Mouse (Mus musculus) megakaryocyte, embryonic 14.5 days (primary cell): ENCODE data around the gene Arhgap28.

Source experiments
- FLI1 ChIP-seq: IDR thresholded peaks from 2 replicates; pipeline ENCODE4 v1.6.1; 2012; ENCODE audit warnings: low read length, inconsistent platforms, mixed read lengths
- GATA1 ChIP-seq: IDR thresholded peaks from 3 replicates; pipeline ENCODE4 v1.6.1; 2012; ENCODE audit warnings: mixed read lengths, low read length, inconsistent platforms, borderline replicate concordance

DNA sequence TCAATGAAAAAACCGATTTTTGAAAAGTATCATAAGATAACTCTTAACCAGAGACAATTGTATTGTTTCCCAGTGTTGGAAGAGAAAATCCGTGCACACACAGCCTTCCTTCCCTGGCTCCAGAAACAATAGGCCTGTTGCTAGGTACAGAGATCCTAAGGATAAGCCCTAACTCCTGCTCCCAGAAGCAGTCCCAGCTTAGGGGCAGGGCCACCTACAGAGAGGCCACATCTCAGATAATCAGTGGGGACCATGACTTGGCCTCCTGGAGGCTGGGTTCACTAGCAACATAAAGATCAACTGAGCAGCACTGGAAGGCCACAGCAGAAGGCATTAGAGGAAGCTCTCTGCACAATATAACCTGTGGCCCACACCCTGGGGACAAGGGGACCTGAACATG, 27.5 kb downstream of the Arhgap28 start:
- TF ChIP-seq GATA1, result no peak
- TF ChIP-seq FLI1, result no peak
